Mouse (Mus musculus) lung, embryonic 14.5 days (tissue): ENCODE measurements around the gene Eif2b2. TPM values are rescaled to one million over a fixed set of nuclear protein-coding genes. Genes with fewer than 3 reads are reported as not detected.

Experiments
- ATAC-seq: fragments of 200-750 bp; cut with Nextera tagmentation; 2 replicates; pipeline ENCODE4 v1.8.0; 2017; ENCODE audit warnings: mild to moderate bottlenecking, moderate TSS enrichment, moderate library complexity; ENCODE audit not compliant: insufficient read depth
- DNase-seq: peaks from one replicate; pipeline ENCODE4 v3.0.0-alpha.2; 2015
- H3K27ac ChIP-seq: fragments of 300-500 bp; sonication (generic); 2 replicates; pipeline ENCODE4 v1.5.1; 2014; ENCODE audit warnings: low read depth, mild to moderate bottlenecking, moderate library complexity
- H3K27me3 ChIP-seq: fragments of 300-500 bp; sonication (generic); 2 replicates; pipeline ENCODE4 v1.6.1; 2014; ENCODE audit warnings: low read length, control low read depth; ENCODE audit not compliant: insufficient read depth
- H3K36me3 ChIP-seq: fragments of 300-500 bp; sonication (generic); 2 replicates; pipeline ENCODE4 v1.6.1; 2014; ENCODE audit warnings: control low read depth; ENCODE audit not compliant: insufficient read depth
- H3K4me1 ChIP-seq: fragments of 300-500 bp; sonication (generic); 2 replicates; pipeline ENCODE4 v1.6.1; 2014; ENCODE audit warnings: antibody characterized with exemption, control low read depth; ENCODE audit not compliant: insufficient read depth
- H3K4me2 ChIP-seq: fragments of 300-500 bp; sonication (generic); 2 replicates; pipeline ENCODE4 v1.6.1; 2014; ENCODE audit warnings: mild to moderate bottlenecking
- H3K4me3 ChIP-seq: fragments of 300-500 bp; sonication (generic); 2 replicates; pipeline ENCODE4 v1.5.1; 2014; ENCODE audit warnings: low read depth, low read length
- H3K9ac ChIP-seq: fragments of 300-500 bp; sonication (generic); 2 replicates; pipeline ENCODE4 v1.6.1; 2014
- H3K9me3 ChIP-seq: fragments of 300-500 bp; sonication (generic); 2 replicates; pipeline ENCODE4 v1.6.1; 2016; ENCODE audit warnings: low read depth, low read length, control low read depth
- CTCF ChIP-seq: IDR thresholded peaks from 2 replicates; pipeline ENCODE4 v1.5.1; 2016; ENCODE audit warnings: antibody characterized with exemption, low read depth
- WGBS: fragments of 180-500 bp; shearing (Covaris S2); extraction: QIAGEN DNeasy Blood & Tissue Kit; methylation state at CpG from one replicate; pipeline ENCODE4 v1.1.7; 2014; 5-methylcytosine and 5-hydroxymethylcytosine counted together
- polyA plus RNA-seq: library from polyadenylated mRNA; unstranded; fragments of >200 nt; fragmentation: Nextera tagmentation; extraction: Ambion mirVana; gene quantifications from 2 replicates; pipeline ENCODE4 v1.2.1, GENCODE M21; 2014

Gene Eif2b2
- polyA plus RNA-seq, 1 experiment from 2014 or later = 99.9 TPM

DNA sequence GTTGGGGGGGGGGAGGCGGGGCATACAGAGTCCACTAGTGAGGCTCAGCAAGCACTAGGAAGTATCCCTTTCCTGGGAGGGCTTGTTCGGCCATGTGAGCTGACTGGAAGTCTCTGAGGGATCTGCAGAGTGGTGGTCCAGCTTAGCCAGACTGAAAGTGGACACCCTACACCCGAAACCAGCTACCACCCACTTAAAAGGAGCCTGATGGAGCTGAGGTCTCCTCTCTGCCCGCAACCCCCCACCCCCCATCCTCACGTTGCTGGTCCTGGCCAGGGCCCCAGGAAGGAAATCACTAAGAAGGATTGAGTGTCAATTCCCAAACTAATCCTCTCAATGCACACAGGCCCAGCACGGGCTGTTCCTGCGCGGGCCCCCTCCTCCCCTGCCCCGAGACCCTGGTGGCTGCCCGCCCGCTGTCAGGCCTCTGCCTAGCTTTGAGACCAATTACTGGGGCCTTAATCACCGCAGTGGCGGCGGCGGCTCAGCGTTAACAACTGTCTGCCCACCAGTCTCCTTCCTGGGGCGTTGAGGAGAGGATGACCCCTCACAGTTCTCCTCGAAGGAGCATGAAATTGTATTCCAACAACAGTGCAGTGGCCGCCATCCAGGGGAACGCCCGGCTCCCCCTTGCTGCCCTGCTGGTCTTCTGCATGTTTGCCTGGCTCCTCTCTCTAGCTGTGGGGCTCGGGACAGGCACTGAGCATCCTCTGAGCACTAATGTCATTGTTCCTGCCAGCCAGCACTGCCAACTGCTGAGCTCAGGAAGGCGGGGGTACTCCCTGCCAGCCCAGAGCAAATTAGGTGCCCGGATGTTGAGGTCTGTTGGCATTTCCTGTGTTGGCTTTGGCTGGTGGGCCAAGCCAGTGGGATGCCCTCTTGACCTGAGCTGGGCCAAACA lies 18.1 kb upstream of the Eif2b2 start:
- Histone ChIP-seq H3K36me3 (no peaks in the 10 kb centered on the region), H3K9me3 (no peaks in the 10 kb centered on the region), H3K4me1 (peaks cover 25% of the 10 kb centered on the region), H3K27ac (peak overlapping the region; percentile 65), H3K27me3 (no peaks in the 10 kb centered on the region), H3K9ac (peak overlapping the region; percentile 16; the same call in 1 of the 2 replicates), H3K4me2 (peak overlapping the region; percentile 27; the same call in 1 of the 2 replicates), H3K4me3 (no peak overlapping the region)
- TF ChIP-seq CTCF = peak; percentile 16; the same call in 1 of the 2 replicates
- DNase-seq = no peak
- no peak for ATAC-seq
- WGBS = 14% methylated on average over 24 of the region's 24 CpGs

DNA sequence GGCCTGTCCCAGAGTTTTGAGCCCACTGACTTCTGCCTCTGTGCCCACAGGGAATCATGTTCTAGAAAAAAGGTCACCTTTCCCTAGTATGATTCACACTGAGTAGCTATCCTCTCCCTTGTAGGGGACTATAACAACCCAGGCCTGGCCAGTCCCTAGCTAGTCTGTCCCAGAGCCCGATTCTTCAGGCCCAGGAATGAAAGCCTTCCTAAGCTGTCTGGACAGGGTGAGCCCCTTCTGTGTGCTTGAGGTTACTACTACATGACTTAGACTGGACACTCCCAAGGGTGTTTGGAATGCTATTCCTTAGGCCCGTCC lies 17.5 kb upstream of the Eif2b2 start:
- Histone ChIP-seq H3K4me3 (no peak overlapping the region), H3K36me3 (no peaks in the 10 kb centered on the region), H3K9ac (no peak overlapping the region), H3K27ac (peak overlapping the region; percentile 65; the same call in 1 of the 2 replicates), H3K4me1 (peaks cover 25% of the 10 kb centered on the region), H3K9me3 (no peaks in the 10 kb centered on the region), H3K4me2 (no peak overlapping the region), H3K27me3 (no peaks in the 10 kb centered on the region)
- 73% methylated on average over 2 of the region's 2 CpGs for WGBS
- ATAC-seq = no peak
- no peak for TF ChIP-seq CTCF
- no peak for DNase-seq

DNA sequence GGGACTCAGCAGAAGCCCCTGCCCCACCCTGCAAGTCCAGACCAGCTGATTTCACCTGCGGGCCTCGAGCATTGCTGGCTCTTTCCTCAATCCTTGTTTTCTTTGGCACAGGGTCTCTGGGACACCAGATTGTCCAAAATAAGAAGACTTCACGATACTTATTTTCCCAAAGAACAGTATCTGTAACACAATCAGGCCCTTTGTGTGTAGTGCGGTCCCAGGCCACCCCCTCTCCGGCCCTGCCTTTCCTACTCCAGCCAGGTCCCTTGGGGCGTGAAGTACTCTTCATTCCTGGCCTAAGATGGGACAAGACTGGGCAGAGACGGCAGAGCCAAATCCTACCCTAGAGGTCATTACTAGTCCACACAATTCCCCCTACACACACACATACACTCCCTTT lies 17.1 kb upstream of the Eif2b2 start:
- H3K36me3 ChIP-seq = no peaks in the 10 kb centered on the region
- H3K4me3 ChIP-seq = no peak overlapping the region
- WGBS = 81% methylated on average over 7 of the region's 7 CpGs
- H3K4me2 ChIP-seq = no peak overlapping the region
- H3K4me1 ChIP-seq = peaks cover 23% of the 10 kb centered on the region
- H3K9me3 ChIP-seq = no peaks in the 10 kb centered on the region
- no peak for ATAC-seq
- DNase-seq = no peak
- H3K9ac ChIP-seq = no peak overlapping the region
- no peaks in the 10 kb centered on the region for H3K27me3 ChIP-seq
- no peak for TF ChIP-seq CTCF
- H3K27ac ChIP-seq = no peak overlapping the region

DNA sequence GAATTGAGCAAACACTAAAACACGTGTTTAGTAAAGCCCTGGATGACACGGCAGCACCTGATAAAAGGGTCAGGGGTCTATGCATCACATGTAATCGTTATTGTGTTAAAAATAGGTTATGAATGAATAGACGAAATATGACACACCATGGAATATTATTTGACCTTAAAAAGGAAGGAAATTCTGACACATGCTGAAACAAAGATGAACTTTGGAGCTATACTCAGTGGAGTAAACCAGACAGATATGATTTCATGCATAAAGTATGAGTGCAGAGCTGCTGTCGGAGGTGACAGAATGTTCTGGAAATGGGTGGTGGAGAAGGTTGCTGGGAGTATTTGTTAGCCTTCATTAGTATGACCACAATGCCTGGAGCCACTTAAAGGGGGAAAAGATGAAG lies 15.6 kb upstream of the Eif2b2 start:
- no peak overlapping the region for H3K27ac ChIP-seq
- ATAC-seq (no peak), DNase-seq (no peak)
- 58% methylated on average over 5 of the region's 5 CpGs for WGBS
- H3K9me3 ChIP-seq = no peaks in the 10 kb centered on the region
- no peak overlapping the region for H3K4me2 ChIP-seq
- no peak overlapping the region for H3K9ac ChIP-seq
- no peak for TF ChIP-seq CTCF
- H3K4me1 ChIP-seq = peaks cover 11% of the 10 kb centered on the region
- H3K27me3 ChIP-seq = no peaks in the 10 kb centered on the region
- no peak overlapping the region for H3K4me3 ChIP-seq
- H3K36me3 ChIP-seq = no peaks in the 10 kb centered on the region

DNA sequence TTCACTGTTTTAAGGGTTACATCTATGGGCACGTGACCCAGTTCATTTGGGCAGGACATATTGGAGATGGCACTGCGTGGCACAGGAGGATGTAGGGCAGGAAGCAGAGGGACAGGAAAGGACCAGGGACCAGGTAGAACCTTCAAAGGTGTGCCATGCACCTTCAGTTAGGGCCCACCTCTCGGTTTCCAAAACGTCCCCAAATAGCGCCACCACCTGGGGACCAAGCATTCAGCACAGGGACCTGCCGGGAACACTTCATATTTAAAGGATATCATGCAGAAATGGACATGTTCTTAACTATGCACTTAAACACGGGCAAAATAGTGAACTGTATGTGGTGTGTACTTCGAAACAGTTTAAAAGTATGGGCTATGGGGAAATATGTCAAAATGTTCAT lies 15.2 kb upstream of the Eif2b2 start:
- WGBS = 53% methylated on average over 8 of the region's 8 CpGs
- Histone ChIP-seq H3K36me3 (no peaks in the 10 kb centered on the region), H3K4me2 (no peak overlapping the region), H3K9ac (no peak overlapping the region), H3K9me3 (no peaks in the 10 kb centered on the region), H3K4me1 (peaks cover 11% of the 10 kb centered on the region), H3K27me3 (no peaks in the 10 kb centered on the region), H3K4me3 (no peak overlapping the region), H3K27ac (no peak overlapping the region)
- ATAC-seq (no peak), DNase-seq (no peak)
- peak; percentile 18; the same call in 1 of the 2 replicates for TF ChIP-seq CTCF

DNA sequence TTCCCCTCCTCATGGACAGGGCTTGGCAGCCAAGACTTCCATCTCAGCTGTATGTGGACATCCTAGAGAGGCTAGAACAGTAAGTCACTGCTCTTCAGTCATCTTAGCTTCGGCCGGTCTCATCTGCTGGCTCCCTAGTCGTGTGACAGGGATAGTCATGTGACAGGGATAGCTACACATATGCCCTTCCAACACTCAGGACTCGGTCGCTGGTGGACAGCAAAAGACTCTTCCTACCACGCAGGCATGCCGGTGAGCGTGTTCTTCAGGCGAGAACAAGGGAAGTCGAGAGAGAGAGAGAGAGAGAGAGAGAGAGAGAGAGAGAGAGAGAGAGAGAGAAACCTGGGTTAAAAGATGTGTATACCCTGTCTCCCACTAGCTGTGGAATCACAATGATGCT lies 13.9 kb upstream of the Eif2b2 start:
- H3K4me3 ChIP-seq = no peak overlapping the region
- ATAC-seq = no peak
- WGBS = 84% methylated on average over 10 of the region's 10 CpGs
- peaks cover 11% of the 10 kb centered on the region for H3K4me1 ChIP-seq
- no peak overlapping the region for H3K27ac ChIP-seq
- no peak overlapping the region for H3K4me2 ChIP-seq
- H3K9me3 ChIP-seq = no peaks in the 10 kb centered on the region
- H3K36me3 ChIP-seq = no peaks in the 10 kb centered on the region
- no peaks in the 10 kb centered on the region for H3K27me3 ChIP-seq
- no peak overlapping the region for H3K9ac ChIP-seq
- DNase-seq = no peak
- no peak for TF ChIP-seq CTCF

DNA sequence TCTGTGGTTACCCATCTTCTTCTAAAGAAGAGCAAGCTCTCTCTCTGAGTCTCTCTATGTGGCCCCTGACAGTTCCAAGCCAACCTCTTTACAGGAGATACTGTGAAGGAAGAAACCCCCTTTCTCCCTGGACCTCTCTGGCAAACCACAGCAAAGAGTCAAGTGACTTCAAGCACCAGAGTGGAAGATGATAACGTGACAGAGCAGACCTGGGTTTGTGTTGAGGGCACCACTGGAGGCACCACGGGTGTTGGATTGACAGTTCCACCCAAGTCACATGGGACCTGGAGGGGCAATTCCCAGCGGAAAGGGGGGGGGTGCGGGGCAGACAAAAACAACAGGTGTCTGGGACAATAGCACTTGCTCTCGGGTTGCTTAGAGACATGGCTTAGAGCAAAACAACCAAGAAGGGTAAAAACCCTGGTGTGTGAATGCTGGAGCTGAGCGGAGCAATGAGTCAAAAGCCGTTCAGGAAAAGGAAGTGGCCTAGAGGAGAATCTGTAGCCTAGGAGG lies 10.5 kb upstream of the Eif2b2 start:
- Histone ChIP-seq H3K4me1 (no peaks in the 10 kb centered on the region), H3K4me2 (no peak overlapping the region), H3K36me3 (no peaks in the 10 kb centered on the region), H3K9me3 (no peaks in the 10 kb centered on the region), H3K4me3 (no peak overlapping the region), H3K27me3 (no peaks in the 10 kb centered on the region), H3K9ac (no peak overlapping the region), H3K27ac (no peak overlapping the region)
- no peak for TF ChIP-seq CTCF
- DNase-seq (no peak), ATAC-seq (no peak)
- WGBS = 39% methylated on average over 7 of the region's 7 CpGs
